Mouse (Mus musculus) intestine, embryonic 16.5 days (tissue): ENCODE data around the gene Gen1. TPM values are rescaled to one million over a fixed set of nuclear protein-coding genes. Genes with fewer than 3 reads are reported as not detected.

Experiments
- ATAC-seq: fragments of 200-750 bp; cut with Nextera tagmentation; 2 replicates; pipeline ENCODE4 v1.8.0; 2017; ENCODE audit warnings: moderate TSS enrichment, moderate library complexity
- H3K27ac ChIP-seq: fragments of 300-500 bp; sonication (generic); 2 replicates; pipeline ENCODE4 v1.5.1; 2014; ENCODE audit warnings: mild to moderate bottlenecking, low read length
- H3K27me3 ChIP-seq: fragments of 300-500 bp; sonication (generic); replicated peaks from 2 replicates; pipeline ENCODE4 v1.6.1; 2014; ENCODE audit warnings: low read length, control low read depth, mixed read lengths; ENCODE audit not compliant: control insufficient read depth, insufficient read depth
- H3K36me3 ChIP-seq: fragments of 300-500 bp; sonication (generic); 2 replicates; pipeline ENCODE4 v1.6.1; 2014; ENCODE audit warnings: low read length, control low read depth; ENCODE audit not compliant: control insufficient read depth, insufficient read depth
- H3K4me1 ChIP-seq: fragments of 300-500 bp; sonication (generic); 2 replicates; pipeline ENCODE4 v1.6.1; 2014; ENCODE audit warnings: low read length, control low read depth, mixed read lengths; ENCODE audit not compliant: control insufficient read depth, insufficient read depth
- H3K4me2 ChIP-seq: fragments of 300-500 bp; sonication (generic); 2 replicates; pipeline ENCODE4 v1.6.1; 2014; ENCODE audit warnings: low read depth, low read length, control low read depth
- H3K4me3 ChIP-seq: fragments of 300-500 bp; sonication (generic); 2 replicates; pipeline ENCODE4 v1.5.1; 2014; ENCODE audit warnings: mild to moderate bottlenecking, low read length
- H3K9ac ChIP-seq: fragments of 300-500 bp; sonication (generic); 2 replicates; pipeline ENCODE4 v1.6.1; 2014; ENCODE audit warnings: low read depth, low read length
- H3K9me3 ChIP-seq: fragments of 300-500 bp; sonication (generic); 2 replicates; pipeline ENCODE4 v1.6.1; 2016; ENCODE audit warnings: low read length, control low read depth; ENCODE audit not compliant: control insufficient read depth
- WGBS: fragments of 180-500 bp; shearing (Covaris S2); extraction: QIAGEN DNeasy Blood & Tissue Kit; methylation state at CpG from one replicate; pipeline ENCODE4 v1.1.7; 2014; 5-methylcytosine and 5-hydroxymethylcytosine counted together
- polyA plus RNA-seq: library from polyadenylated mRNA; unstranded; fragments of >200 nt; fragmentation: Nextera tagmentation; extraction: Ambion mirVana; gene quantifications from 2 replicates; pipeline ENCODE4 v1.2.1, GENCODE M21; 2015

The Gen1 gene
- polyA plus RNA-seq, 1 experiment from 2014 or later = 5.1 TPM

DNA sequence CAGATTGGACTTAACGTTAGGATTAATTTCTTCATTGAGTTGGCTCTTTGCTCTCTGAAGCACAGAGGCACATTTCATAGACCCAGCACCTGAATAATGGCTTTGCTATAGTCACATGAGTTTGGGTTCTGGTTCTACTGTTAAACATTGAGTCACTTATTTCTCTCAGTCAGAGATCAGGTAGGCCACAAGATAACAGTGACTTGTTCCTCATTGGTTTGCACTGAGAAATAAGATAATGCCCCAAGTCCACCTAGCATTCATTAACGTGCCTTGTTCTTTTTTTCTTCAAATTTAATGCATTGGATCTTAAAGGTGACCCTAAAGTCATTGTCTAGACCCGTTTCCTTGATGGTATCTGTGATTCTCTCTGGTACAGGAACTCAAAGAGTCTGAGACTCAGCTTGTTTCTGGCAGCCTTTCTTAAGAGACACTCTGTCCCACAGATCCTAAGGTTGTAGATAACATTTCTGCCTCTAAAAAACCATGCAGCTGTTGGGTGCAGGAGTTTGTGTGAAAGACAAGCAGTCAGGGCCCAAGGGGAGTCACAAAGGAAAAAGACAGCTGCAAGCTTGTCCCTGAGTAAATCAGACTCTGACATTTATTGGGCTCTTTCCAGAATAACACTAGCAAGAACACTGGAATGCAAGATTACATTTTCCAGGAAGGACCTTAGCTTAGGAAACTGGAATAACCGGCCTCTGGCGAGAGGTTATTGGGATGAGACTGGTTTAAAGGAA is 38.9 kb downstream of the Gen1 start:
- H3K27ac ChIP-seq = no peak overlapping the region
- ATAC-seq = no peak

DNA sequence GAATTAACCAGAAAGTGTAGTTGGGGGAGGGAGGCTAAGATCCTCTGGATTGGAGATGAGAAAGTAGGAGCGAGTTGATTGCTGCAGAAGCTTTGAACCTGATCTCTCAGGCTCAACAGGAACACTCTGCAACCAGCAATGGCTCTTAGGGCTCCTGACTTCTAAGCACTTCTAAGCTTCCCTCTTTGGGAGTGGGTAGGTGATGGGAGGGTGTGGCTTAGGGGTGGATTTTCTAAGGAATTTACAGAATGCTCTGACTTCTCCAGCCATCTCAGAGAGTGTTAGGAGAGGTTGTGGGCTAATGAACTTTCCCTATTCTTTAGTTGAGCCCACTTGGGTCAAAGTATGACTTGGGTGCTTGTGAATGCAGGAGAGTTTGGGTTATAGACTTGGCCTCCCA is 39.5 kb downstream of the Gen1 start:
- no peak overlapping the region for H3K4me3 ChIP-seq
- no peak overlapping the region for H3K27ac ChIP-seq
- no peak overlapping the region for H3K4me2 ChIP-seq
- ATAC-seq = no peak
- H3K9me3 ChIP-seq = no peaks in the 10 kb centered on the region
- 61% methylated on average over 1 of the region's 1 CpGs for WGBS
- peaks cover 7% of the 10 kb centered on the region; the same call in 1 of the 2 replicates for H3K4me1 ChIP-seq
- no peak overlapping the region for H3K9ac ChIP-seq
- H3K27me3 ChIP-seq = no peaks in the 10 kb centered on the region
- H3K36me3 ChIP-seq = no peaks in the 10 kb centered on the region

More for the DNA sequence above, 38.9 kb downstream of the Gen1 start:
- H3K4me3 ChIP-seq = no peak overlapping the region
- H3K36me3 ChIP-seq = no peaks in the 10 kb centered on the region
- H3K4me2 ChIP-seq = no peak overlapping the region
- H3K4me1 ChIP-seq = peaks cover 7% of the 10 kb centered on the region; the same call in 1 of the 2 replicates
- 43% methylated on average over 5 of the region's 5 CpGs for WGBS
- H3K27me3 ChIP-seq = no peaks in the 10 kb centered on the region
- no peaks in the 10 kb centered on the region for H3K9me3 ChIP-seq
- H3K9ac ChIP-seq = no peak overlapping the region

DNA sequence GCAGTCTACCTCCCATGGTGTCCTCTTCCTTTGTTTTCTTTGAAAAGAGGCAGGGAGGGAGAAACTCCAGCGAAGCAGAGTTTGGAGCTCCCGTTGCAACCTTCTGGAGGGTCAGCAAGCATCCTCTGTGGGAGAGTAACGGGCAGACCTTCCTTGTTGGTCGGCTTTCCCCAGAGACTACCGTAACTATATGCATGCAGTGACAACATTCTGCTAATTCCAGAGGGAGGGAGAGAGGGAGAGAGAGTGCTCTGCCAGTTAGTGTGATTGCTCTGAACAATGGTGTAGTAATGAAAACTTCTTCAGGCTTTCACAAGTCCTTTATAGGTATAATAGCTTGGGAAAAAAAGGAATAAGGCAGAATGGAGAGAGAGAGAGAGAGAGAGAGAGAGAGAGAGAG is 40.9 kb downstream of the Gen1 start:
- H3K27ac ChIP-seq = no peak overlapping the region
- H3K9me3 ChIP-seq = no peaks in the 10 kb centered on the region
- H3K4me3 ChIP-seq = no peak overlapping the region
- peaks cover 7% of the 10 kb centered on the region; the same call in 1 of the 2 replicates for H3K4me1 ChIP-seq
- ATAC-seq = no peak
- H3K36me3 ChIP-seq = no peaks in the 10 kb centered on the region
- H3K27me3 ChIP-seq = no peaks in the 10 kb centered on the region
- H3K9ac ChIP-seq = no peak overlapping the region
- H3K4me2 ChIP-seq = no peak overlapping the region
- 11% methylated on average over 5 of the region's 5 CpGs for WGBS

GRCm38 (mm10) chr12:11223090-11223489 is 42.5 kb downstream of the Gen1 start:
- H3K9me3 ChIP-seq = no peaks in the 10 kb centered on the region
- H3K36me3 ChIP-seq = no peaks in the 10 kb centered on the region
- peaks cover 7% of the 10 kb centered on the region; the same call in 1 of the 2 replicates for H3K4me1 ChIP-seq
- no peak for ATAC-seq
- H3K4me2 ChIP-seq = no peak overlapping the region
- H3K27me3 ChIP-seq = no peaks in the 10 kb centered on the region
- no peak overlapping the region for H3K4me3 ChIP-seq
- 78% methylated on average over 10 of the region's 10 CpGs for WGBS
- no peak overlapping the region for H3K9ac ChIP-seq
- H3K27ac ChIP-seq = no peak overlapping the region

DNA sequence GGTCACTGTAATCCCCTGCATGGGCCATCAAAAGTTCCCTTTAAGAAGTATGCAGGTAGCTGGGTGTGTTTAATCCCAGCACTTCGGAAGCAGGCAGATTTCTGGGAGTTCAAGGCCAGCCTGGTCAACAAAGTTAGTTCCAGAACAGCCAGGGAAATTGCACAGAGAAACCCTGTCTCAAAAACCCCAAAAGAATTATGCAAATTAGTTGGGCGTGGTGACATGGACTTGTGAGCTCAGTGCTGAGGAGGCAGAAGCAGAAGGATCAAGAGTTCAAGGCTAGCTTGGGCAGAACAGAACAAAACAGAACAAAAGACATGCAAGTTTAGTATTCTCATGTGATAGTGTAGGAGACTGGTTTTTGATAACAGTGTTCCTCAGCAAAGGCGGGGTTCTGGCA is 43.0 kb downstream of the Gen1 start:
- Histone ChIP-seq H3K27me3 (no peaks in the 10 kb centered on the region), H3K4me1 (peaks cover 7% of the 10 kb centered on the region; the same call in 1 of the 2 replicates), H3K9me3 (no peaks in the 10 kb centered on the region), H3K4me3 (no peak overlapping the region), H3K4me2 (no peak overlapping the region), H3K36me3 (no peaks in the 10 kb centered on the region), H3K9ac (no peak overlapping the region), H3K27ac (no peak overlapping the region)
- 49% methylated on average over 3 of the region's 3 CpGs for WGBS
- ATAC-seq = no peak

DNA sequence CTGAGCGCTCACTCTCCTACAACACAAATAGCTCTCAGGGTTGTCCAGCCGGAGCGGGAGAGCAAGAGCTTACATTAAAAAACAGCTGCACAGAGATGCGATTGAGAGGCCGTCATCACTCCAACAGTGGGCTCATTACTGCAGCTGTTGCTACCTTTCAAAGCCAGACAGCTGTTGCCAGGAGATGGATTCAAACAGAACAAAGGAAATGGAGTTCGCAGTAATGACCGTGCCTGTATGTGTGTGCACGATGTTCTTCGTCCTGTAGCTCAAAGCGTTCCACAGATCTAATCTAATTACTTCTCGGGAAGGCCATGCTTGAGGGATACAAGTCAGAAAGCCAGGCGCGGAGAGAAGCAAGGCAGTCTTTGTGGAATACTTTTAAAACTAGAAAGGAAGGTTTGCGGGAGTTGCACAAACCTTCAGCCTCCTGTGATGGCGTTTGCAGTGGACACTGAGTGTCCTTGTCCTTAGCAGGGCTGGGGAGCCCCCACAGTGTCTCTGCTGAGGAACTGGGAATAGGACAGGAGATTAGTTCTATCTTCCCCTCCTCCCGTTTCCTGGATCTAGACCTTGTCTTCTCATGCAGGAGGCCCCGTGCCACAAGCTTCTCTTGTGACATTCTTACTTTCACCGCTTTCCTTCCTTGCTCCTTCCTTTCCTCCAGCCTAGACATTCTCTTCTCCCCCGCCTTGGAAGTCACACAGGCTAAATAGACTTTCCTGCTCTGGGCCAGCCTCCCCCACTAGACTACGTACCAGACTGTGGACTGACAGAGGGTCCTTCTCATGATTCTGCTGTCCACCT is 43.9 kb downstream of the Gen1 start:
- Histone ChIP-seq H3K9me3 (no peaks in the 10 kb centered on the region), H3K27ac (no peak overlapping the region)
- peak; percentile 50; the same call in 1 of the 2 replicates for ATAC-seq

GRCm38 (mm10) chr12:11217726-11218250 is 47.8 kb downstream of the Gen1 start:
- no peaks in the 10 kb centered on the region for H3K27me3 ChIP-seq
- H3K4me2 ChIP-seq = no peak overlapping the region
- no peak overlapping the region for H3K4me3 ChIP-seq
- WGBS = 63% methylated on average over 7 of the region's 7 CpGs
- no peak overlapping the region for H3K9ac ChIP-seq
- H3K9me3 ChIP-seq = no peaks in the 10 kb centered on the region
- H3K36me3 ChIP-seq = no peaks in the 10 kb centered on the region
- no peaks in the 10 kb centered on the region for H3K4me1 ChIP-seq
- no peak for ATAC-seq
- H3K27ac ChIP-seq = no peak overlapping the region

More for the DNA sequence above, 43.9 kb downstream of the Gen1 start:
- no peak overlapping the region for H3K4me3 ChIP-seq
- H3K36me3 ChIP-seq = no peaks in the 10 kb centered on the region
- H3K4me2 ChIP-seq = no peak overlapping the region
- no peaks in the 10 kb centered on the region for H3K27me3 ChIP-seq
- peaks cover 4% of the 10 kb centered on the region; the same call in 1 of the 2 replicates for H3K4me1 ChIP-seq
- H3K9ac ChIP-seq = no peak overlapping the region
- WGBS = 52% methylated on average over 20 of the region's 20 CpGs

DNA sequence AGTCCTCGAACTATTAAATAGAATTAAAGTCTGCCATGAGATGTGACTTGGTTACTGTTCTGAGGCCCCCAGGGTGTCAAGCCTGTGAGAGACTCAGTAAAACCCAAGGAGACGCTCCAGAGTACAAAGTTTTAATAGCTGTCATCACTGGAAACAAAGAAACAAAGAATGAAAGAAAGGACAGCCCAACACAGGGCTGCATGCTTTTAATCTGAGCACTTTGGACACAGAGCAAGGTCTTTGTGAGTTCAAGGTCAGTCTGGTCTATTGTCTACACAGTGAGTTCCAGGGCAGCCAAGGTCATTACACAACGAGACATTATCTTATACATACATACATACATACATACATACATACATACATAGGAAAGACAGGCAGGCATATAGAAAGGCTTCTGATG is 49.1 kb downstream of the Gen1 start:
- WGBS = 78% methylated on average over 3 of the region's 3 CpGs
- H3K9me3 ChIP-seq = no peaks in the 10 kb centered on the region
- H3K27me3 ChIP-seq = no peaks in the 10 kb centered on the region
- no peak overlapping the region for H3K4me3 ChIP-seq
- ATAC-seq = no peak
- H3K27ac ChIP-seq = no peak overlapping the region
- H3K36me3 ChIP-seq = no peaks in the 10 kb centered on the region
- no peak overlapping the region for H3K9ac ChIP-seq
- no peak overlapping the region for H3K4me2 ChIP-seq
- H3K4me1 ChIP-seq = no peaks in the 10 kb centered on the region

DNA sequence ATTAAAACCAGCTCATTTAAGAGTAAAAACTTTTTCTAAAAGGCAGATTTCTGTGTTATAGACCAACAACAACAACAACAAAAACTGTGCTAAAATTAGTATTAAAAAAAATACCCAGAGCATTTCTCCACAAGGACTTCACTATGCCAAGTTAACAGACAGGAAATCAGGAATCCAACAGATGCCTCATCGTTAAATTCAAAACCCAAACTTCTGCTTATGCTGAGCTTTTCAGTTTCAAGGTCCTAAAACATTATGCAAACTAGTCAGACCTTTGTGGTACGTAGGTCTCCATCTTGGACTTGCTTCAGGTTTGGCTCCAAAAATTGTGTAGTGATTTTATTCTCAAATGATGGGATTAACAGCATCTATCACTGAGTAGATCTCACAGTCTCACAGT is 50.0 kb downstream of the Gen1 start:
- H3K4me1 ChIP-seq = no peaks in the 10 kb centered on the region
- no peak overlapping the region for H3K4me3 ChIP-seq
- whole genome bisulfite sequencing = 84% methylated on average over 2 of the region's 2 CpGs
- no peaks in the 10 kb centered on the region for H3K9me3 ChIP-seq
- H3K27ac ChIP-seq = no peak overlapping the region
- no peaks in the 10 kb centered on the region for H3K36me3 ChIP-seq
- no peak for ATAC-seq
- no peaks in the 10 kb centered on the region for H3K27me3 ChIP-seq
- no peak overlapping the region for H3K9ac ChIP-seq
- no peak overlapping the region for H3K4me2 ChIP-seq
